Mouse (Mus musculus) kidney, postnatal 0 days (tissue): ENCODE measurements around the gene Olfr63. TPM values are rescaled to one million over a fixed set of nuclear protein-coding genes. Genes with fewer than 3 reads are reported as not detected.
"Not testable (repeated sequence)": the region's sequence is repeated elsewhere in the genome, so short reads cannot be mapped to it uniquely, and the experiment has no call there.

Experiments
- ATAC-seq: fragments of 200-750 bp; cut with Nextera tagmentation; replicated peaks from 2 replicates; pipeline ENCODE4 v1.8.0; 2017; ENCODE audit warnings: low read depth, moderate number of reproducible peaks, moderate TSS enrichment, moderate library complexity; ENCODE audit not compliant: low FRiP score
- DNase-seq: peaks from one replicate; pipeline ENCODE4 v3.0.0-alpha.2; 2016; ENCODE audit warnings: low spot score
- H3K27ac ChIP-seq: fragments of 300-500 bp; sonication (generic); 2 replicates; pipeline ENCODE4 v1.5.1; 2014; ENCODE audit warnings: mild to moderate bottlenecking
- H3K27me3 ChIP-seq: fragments of 300-500 bp; sonication (generic); 2 replicates; pipeline ENCODE4 v1.6.1; 2014; ENCODE audit warnings: low read length, mixed read lengths; ENCODE audit not compliant: insufficient read depth
- H3K36me3 ChIP-seq: fragments of 300-500 bp; sonication (generic); 2 replicates; pipeline ENCODE4 v1.6.1; 2014; ENCODE audit warnings: low read length, mixed read lengths; ENCODE audit not compliant: insufficient read depth
- H3K4me1 ChIP-seq: fragments of 300-500 bp; sonication (generic); replicated peaks from 2 replicates; pipeline ENCODE4 v1.6.1; 2014; ENCODE audit warnings: antibody characterized with exemption, low read length, mixed read lengths; ENCODE audit not compliant: insufficient read depth
- H3K4me2 ChIP-seq: fragments of 300-500 bp; sonication (generic); 2 replicates; pipeline ENCODE4 v1.6.1; 2014; ENCODE audit warnings: mild to moderate bottlenecking, low read length, moderate library complexity, mixed read lengths
- H3K4me3 ChIP-seq: fragments of 300-500 bp; sonication (generic); replicated peaks from 2 replicates; pipeline ENCODE4 v1.5.1; 2014; ENCODE audit warnings: low read depth, low read length
- H3K9ac ChIP-seq: fragments of 300-500 bp; sonication (generic); 2 replicates; pipeline ENCODE4 v1.6.1; 2014; ENCODE audit warnings: low read depth, low read length
- H3K9me3 ChIP-seq: fragments of 300-500 bp; sonication (generic); replicated peaks from 2 replicates; pipeline ENCODE4 v1.6.1; 2016; ENCODE audit warnings: low read length, inconsistent platforms, mixed read lengths
- CTCF ChIP-seq: IDR thresholded peaks from 2 replicates; pipeline ENCODE4 v1.5.1; 2016; ENCODE audit warnings: antibody characterized with exemption, low read depth, mild to moderate bottlenecking, moderate library complexity
- WGBS: fragments of 180-500 bp; shearing (Covaris S2); extraction: QIAGEN DNeasy Blood & Tissue Kit; methylation state at CpG from one replicate; pipeline ENCODE4 v1.1.7; 2014; 5-methylcytosine and 5-hydroxymethylcytosine counted together
- polyA plus RNA-seq: library from polyadenylated mRNA; unstranded; fragments of >200 nt; fragmentation: Nextera tagmentation; extraction: Ambion mirVana; gene quantifications from 2 replicates; pipeline ENCODE4 v1.2.1, GENCODE M21; 2015

Olfr63 gene
- polyA plus RNA-seq, result 0.01 and 0.03 TPM in 2 replicates

DNA sequence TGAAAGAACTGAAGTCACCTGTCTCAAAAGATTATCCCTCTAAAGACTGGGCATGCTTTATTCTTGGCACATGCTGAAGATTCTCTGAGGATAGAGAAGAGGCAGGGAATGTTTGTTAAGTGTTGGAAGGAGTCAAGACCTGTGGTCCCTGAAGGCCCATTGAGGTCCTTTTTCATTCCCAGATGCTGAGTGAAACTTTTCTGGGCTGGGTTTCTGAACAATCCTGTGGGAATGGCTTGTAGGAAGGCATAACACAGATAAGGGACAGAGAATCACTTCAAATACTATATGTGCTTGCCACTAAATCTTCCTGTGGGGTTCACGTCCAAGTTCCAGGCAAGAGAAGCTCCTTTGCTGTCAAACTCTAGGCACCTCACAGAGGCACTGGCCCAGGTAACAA, at the start of gene Olfr63:
TSS of gene Olfr63 (plus strand) at position 301 of the 400 bp plus-strand sequence.
- H3K4me2 ChIP-seq, result no peak within 1 kb of the TSS
- H3K27ac ChIP-seq, result no peak within 1 kb of the TSS
- H3K36me3 ChIP-seq, result no peaks in the 10 kb centered on the region
- DNase-seq, result no peak
- 78% methylated on average over 1 of the region's 1 CpGs for WGBS
- H3K9ac ChIP-seq, result no peak within 1 kb of the TSS
- H3K9me3 ChIP-seq, result no peaks in the 10 kb centered on the region
- H3K27me3 ChIP-seq, result no peaks in the 10 kb centered on the region
- TF ChIP-seq CTCF, result no peak
- no peaks in the 10 kb centered on the region for H3K4me1 ChIP-seq
- ATAC-seq, result no peak
- H3K4me3 ChIP-seq, result no peak within 1 kb of the TSS

DNA sequence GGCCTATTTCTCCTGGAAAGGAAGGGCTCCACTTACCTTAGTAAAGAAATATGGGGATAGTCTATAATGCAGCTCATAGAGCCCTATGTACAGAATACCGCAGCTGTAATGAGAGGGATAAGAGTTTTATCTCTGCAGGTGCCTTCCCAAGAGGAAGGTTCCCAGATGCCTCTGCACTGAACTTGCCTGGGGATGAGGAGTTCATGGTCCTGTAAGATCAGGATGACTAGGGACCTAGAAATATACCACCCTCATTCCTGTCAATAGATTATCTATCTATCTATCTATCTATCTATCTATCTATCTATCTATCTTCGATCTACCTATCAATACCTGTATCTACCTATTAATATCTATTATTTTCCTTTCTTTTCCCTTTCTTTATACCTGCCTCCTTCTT, 42.9 kb upstream of the Olfr63 start, which contains the start of gene Olfr1564:
TSS of gene Olfr1564 (minus strand) at position 101 of the 400 bp plus-strand sequence.
- no peak within 1 kb of the TSS for H3K4me2 ChIP-seq
- no peaks in the 10 kb centered on the region for H3K36me3 ChIP-seq
- no peaks in the 10 kb centered on the region for H3K4me1 ChIP-seq
- no peak within 1 kb of the TSS for H3K9ac ChIP-seq
- H3K27me3 ChIP-seq, result no peaks in the 10 kb centered on the region
- H3K9me3 ChIP-seq, result peaks cover 4% of the 10 kb centered on the region; the same call in 1 of the 2 replicates
- WGBS, result 84% methylated on average over 2 of the region's 2 CpGs
- no peak within 1 kb of the TSS for H3K27ac ChIP-seq
- no peak within 1 kb of the TSS for H3K4me3 ChIP-seq
- DNase-seq (no peak), ATAC-seq (no peak)
- no peak for TF ChIP-seq CTCF

DNA sequence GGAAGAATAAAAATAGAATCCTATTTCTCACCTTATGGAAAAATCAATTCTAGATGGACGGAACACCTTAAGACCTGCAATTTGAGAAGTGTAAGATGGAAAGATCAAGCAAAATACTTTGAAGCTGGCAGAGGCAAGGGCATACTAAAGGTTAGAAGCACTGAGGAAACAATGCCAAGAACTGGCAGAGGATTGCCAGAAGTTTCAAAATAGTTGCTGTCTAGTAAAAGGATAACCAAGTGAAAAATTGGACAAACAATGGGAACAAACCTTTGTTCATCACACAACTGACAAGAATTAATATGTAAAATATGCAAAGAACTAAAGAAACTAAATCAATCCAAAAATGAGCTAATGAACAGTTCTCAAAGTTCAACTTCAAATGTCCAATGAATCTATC, 27.8 kb upstream of the Olfr63 start:
- H3K36me3 ChIP-seq, H3K27ac ChIP-seq, H3K9ac ChIP-seq, H3K4me2 ChIP-seq, DNase-seq, ATAC-seq, H3K27me3 ChIP-seq, H3K4me1 ChIP-seq, H3K4me3 ChIP-seq, H3K9me3 ChIP-seq: not testable (repeated sequence)
- 98% methylated on average over 1 of the region's 1 CpGs for WGBS

DNA sequence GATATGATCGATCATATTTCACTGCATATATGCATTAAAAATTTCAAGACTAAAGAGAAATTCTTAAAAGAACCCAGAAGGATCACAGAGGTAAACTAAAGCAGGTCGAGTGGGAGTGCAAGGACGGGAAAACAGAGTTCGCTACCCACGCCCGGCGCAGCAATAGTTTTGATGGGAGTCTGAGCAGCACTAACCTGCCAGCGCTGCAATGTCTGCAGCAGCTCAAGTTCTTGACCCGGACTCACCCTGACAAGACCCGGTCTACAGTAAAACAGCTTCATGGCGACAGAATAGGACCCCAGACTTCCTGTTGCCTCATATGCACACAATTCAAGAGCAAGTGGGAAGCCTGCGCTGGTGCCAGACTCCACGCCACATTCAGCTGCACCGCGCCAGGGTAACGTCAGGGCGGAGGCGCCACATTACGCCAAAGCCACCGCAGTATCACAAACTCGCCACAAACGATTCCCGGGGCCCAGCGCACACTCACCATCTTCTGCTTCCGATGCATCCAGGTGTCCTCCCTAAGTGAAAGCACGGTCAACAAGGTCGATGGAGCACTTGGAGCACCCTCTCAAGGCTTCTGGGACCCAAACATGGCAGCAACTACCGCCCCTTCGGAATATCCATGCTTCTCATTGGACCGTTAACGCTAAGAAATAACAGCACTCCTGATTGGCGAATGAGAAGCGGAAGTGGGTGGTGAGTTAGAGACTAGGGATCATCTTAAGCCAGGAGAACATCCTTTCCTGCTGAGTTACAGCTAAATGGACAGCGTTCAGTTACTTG, 9.8 kb upstream of the Olfr63 start, which contains the start of gene Zfp955a:
TSS of gene Zfp955a (minus strand) at position 616 of the 789 bp plus-strand sequence.
- DNase-seq, H3K27ac ChIP-seq, H3K27me3 ChIP-seq, H3K36me3 ChIP-seq, H3K4me2 ChIP-seq, H3K4me1 ChIP-seq, H3K9me3 ChIP-seq, H3K9ac ChIP-seq, H3K4me3 ChIP-seq: not testable (repeated sequence)
- peak; percentile 98 for ATAC-seq
- 32% methylated on average over 1 of the region's 34 CpGs for WGBS

DNA sequence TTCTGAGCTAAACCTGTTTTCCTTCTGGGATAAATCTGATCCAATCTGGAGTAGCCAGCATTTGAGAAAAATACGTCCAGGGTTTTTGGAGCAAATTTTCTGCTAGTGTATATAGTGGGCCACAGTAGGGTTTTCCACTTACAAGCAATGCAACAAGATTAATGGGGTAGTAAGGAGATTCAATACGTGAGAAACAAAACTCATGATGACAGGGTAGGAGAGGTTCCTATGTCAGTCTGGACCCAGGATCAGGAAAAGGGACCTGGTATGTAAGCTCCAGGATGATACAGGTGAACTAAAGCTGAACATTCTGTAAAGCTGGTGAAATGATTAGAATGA, 9.2 kb upstream of the Olfr63 start:
- not testable (repeated sequence) for H3K36me3 ChIP-seq, DNase-seq, ATAC-seq

DNA sequence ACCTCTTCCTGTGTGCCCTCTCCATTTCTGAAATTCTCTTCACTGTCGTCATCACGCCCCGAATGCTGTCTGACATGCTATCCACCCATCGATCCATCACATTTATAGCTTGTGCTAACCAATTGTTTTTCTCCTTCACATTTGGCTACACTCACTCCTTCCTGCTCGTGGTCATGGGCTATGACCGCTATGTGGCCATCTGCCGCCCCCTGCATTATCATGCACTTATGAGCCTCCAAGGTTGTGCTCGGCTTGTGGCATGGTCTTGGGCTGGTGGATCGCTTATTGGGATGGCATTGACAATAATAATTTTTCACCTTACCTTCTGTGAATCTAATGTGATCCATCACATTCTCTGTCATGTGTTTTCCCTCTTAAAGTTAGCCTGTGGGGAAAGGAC, 4.4 kb downstream of the Olfr63 start:
- Histone ChIP-seq H3K36me3 (no peaks in the 10 kb centered on the region), H3K4me2 (no peak overlapping the region), H3K27me3 (no peaks in the 10 kb centered on the region), H3K4me1 (no peaks in the 10 kb centered on the region), H3K9ac (no peak overlapping the region), H3K4me3 (no peak overlapping the region), H3K9me3 (no peaks in the 10 kb centered on the region), H3K27ac (no peak overlapping the region)
- DNase-seq (no peak), ATAC-seq (no peak)
- WGBS, result 85% methylated on average over 9 of the region's 9 CpGs
- TF ChIP-seq CTCF, result no peak

More for the DNA sequence above, 9.2 kb upstream of the Olfr63 start:
- H3K4me3 ChIP-seq, H3K4me2 ChIP-seq, H3K27me3 ChIP-seq, H3K4me1 ChIP-seq, H3K27ac ChIP-seq, H3K9me3 ChIP-seq, H3K9ac ChIP-seq: not testable (repeated sequence)
- no CpG with 5 or more reads among the region's 2 CpGs for WGBS

DNA sequence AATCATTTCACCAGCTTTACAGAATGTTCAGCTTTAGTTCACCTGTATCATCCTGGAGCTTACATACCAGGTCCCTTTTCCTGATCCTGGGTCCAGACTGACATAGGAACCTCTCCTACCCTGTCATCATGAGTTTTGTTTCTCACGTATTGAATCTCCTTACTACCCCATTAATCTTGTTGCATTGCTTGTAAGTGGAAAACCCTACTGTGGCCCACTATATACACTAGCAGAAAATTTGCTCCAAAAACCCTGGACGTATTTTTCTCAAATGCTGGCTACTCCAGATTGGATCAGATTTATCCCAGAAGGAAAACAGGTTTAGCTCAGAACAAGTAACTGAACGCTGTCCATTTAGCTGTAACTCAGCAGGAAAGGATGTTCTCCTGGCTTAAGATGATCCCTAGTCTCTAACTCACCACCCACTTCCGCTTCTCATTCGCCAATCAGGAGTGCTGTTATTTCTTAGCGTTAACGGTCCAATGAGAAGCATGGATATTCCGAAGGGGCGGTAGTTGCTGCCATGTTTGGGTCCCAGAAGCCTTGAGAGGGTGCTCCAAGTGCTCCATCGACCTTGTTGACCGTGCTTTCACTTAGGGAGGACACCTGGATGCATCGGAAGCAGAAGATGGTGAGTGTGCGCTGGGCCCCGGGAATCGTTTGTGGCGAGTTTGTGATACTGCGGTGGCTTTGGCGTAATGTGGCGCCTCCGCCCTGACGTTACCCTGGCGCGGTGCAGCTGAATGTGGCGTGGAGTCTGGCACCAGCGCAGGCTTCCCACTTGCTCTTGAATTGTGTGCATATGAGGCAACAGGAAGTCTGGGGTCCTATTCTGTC, 24.8 kb downstream of the Olfr63 start, which contains the start of gene Zfp955b:
TSS of gene Zfp955b (plus strand) at position 506 of the 837 bp plus-strand sequence.
- ATAC-seq, result peak; percentile 99
- H3K4me3 ChIP-seq, DNase-seq: not testable (repeated sequence)

DNA sequence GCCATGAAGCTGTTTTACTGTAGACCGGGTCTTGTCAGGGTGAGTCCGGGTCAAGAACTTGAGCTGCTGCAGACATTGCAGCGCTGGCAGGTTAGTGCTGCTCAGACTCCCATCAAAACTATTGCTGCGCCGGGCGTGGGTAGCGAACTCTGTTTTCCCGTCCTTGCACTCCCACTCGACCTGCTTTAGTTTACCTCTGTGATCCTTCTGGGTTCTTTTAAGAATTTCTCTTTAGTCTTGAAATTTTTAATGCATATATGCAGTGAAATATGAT, 25.3 kb downstream of the Olfr63 start:
- H3K4me3 ChIP-seq, H3K9ac ChIP-seq, H3K27ac ChIP-seq, H3K4me2 ChIP-seq, H3K9me3 ChIP-seq, H3K36me3 ChIP-seq, H3K4me1 ChIP-seq, DNase-seq, H3K27me3 ChIP-seq: not testable (repeated sequence)
- WGBS, result no CpG with 5 or more reads among the region's 9 CpGs
- ATAC-seq, result peak; percentile 44; the same call in 1 of the 2 replicates

More for the DNA sequence above, 24.8 kb downstream of the Olfr63 start, which contains the start of gene Zfp955b:
- not testable (repeated sequence) for H3K9me3 ChIP-seq, H3K27ac ChIP-seq, H3K27me3 ChIP-seq, H3K4me1 ChIP-seq, H3K36me3 ChIP-seq, H3K9ac ChIP-seq, H3K4me2 ChIP-seq
- no CpG with 5 or more reads among the region's 25 CpGs for WGBS
